Mouse (Mus musculus) lung, postnatal 0 days (tissue): ENCODE data around the gene Cog3. TPM values are rescaled to one million over a fixed set of nuclear protein-coding genes. Genes with fewer than 3 reads are reported as not detected.

Experiments used
- ATAC-seq: fragments of 200-750 bp; cut with Nextera tagmentation; 2 replicates; pipeline ENCODE4 v1.8.0; 2017; ENCODE audit warnings: moderate library complexity
- DNase-seq: peaks from one replicate; pipeline ENCODE4 v3.0.0-alpha.2; 2016; ENCODE audit warnings: low spot score
- H3K27ac ChIP-seq: fragments of 300-500 bp; sonication (generic); 2 replicates; pipeline ENCODE4 v1.5.1; 2014; ENCODE audit warnings: antibody characterized with exemption, mild to moderate bottlenecking, low read length, mixed read lengths
- H3K27me3 ChIP-seq: fragments of 300-500 bp; sonication (generic); replicated peaks from 2 replicates; pipeline ENCODE4 v1.6.1; 2014; ENCODE audit warnings: low read length, mixed read lengths; ENCODE audit not compliant: insufficient read depth
- H3K36me3 ChIP-seq: fragments of 300-500 bp; sonication (generic); 2 replicates; pipeline ENCODE4 v1.6.1; 2014; ENCODE audit warnings: low read length, mixed read lengths; ENCODE audit not compliant: insufficient read depth
- H3K4me1 ChIP-seq: fragments of 300-500 bp; sonication (generic); 2 replicates; pipeline ENCODE4 v1.6.1; 2014; ENCODE audit warnings: antibody characterized with exemption, low read depth, low read length, mixed read lengths; ENCODE audit not compliant: insufficient read depth
- H3K4me2 ChIP-seq: fragments of 300-500 bp; sonication (generic); replicated peaks from 2 replicates; pipeline ENCODE4 v1.6.1; 2014; ENCODE audit warnings: low read depth, mild to moderate bottlenecking, low read length, moderate library complexity, mixed read lengths
- H3K4me3 ChIP-seq: fragments of 300-500 bp; sonication (generic); 2 replicates; pipeline ENCODE4 v1.5.1; 2014; ENCODE audit warnings: low read depth, low read length
- H3K9ac ChIP-seq: fragments of 300-500 bp; sonication (generic); replicated peaks from 2 replicates; pipeline ENCODE4 v1.6.1; 2014; ENCODE audit warnings: low read depth, mild to moderate bottlenecking
- H3K9me3 ChIP-seq: fragments of 300-500 bp; sonication (generic); 2 replicates; pipeline ENCODE4 v1.6.1; 2016; ENCODE audit warnings: low read length, mixed read lengths
- CTCF ChIP-seq: IDR thresholded peaks from 2 replicates; pipeline ENCODE4 v1.5.1; 2016; ENCODE audit warnings: antibody characterized with exemption, mild to moderate bottlenecking
- EP300 ChIP-seq: IDR thresholded peaks from 2 replicates; pipeline ENCODE4 v1.6.1; 2016; ENCODE audit warnings: antibody characterized with exemption, mild to moderate bottlenecking, control low read depth
- WGBS: fragments of 180-500 bp; shearing (Covaris S2); extraction: QIAGEN DNeasy Blood & Tissue Kit; methylation state at CpG from one replicate; pipeline ENCODE4 v1.1.7; 2014; 5-methylcytosine and 5-hydroxymethylcytosine counted together
- polyA plus RNA-seq: library from polyadenylated mRNA; unstranded; fragments of >200 nt; fragmentation: Nextera tagmentation; extraction: Ambion mirVana; gene quantifications from 2 replicates; pipeline ENCODE4 v1.2.1, GENCODE M21; 2015

Gene Cog3
- polyA plus RNA-seq, 1 experiment from 2014 or later, result 13.4 TPM

- Histone ChIP-seq H3K9ac (no peak overlapping the region), H3K27ac (no peak overlapping the region), H3K4me1 (no peaks in the 10 kb centered on the region), H3K9me3 (no peaks in the 10 kb centered on the region), H3K36me3 (peaks cover 36% of the 10 kb centered on the region), H3K27me3 (no peaks in the 10 kb centered on the region), H3K4me3 (no peak overlapping the region), H3K4me2 (no peak overlapping the region)
- no peak for ATAC-seq
- no peak for DNase-seq
- WGBS, result 78% methylated on average over 5 of the region's 5 CpGs
- TF ChIP-seq CTCF (no peak), EP300 (no peak)
Observed at GRCm38 (mm10) chr14:75728111-75728510, 26.2 kb downstream of the Cog3 start.

GRCm38 (mm10) chr14:75727046-75727445, 27.3 kb downstream of the Cog3 start:
- peaks cover 30% of the 10 kb centered on the region for H3K36me3 ChIP-seq
- no peaks in the 10 kb centered on the region for H3K4me1 ChIP-seq
- TF ChIP-seq CTCF, result peak; percentile 61
- no peak for TF ChIP-seq EP300
- DNase-seq (peak; percentile 53), ATAC-seq (peak; percentile 55)
- no peak overlapping the region for H3K27ac ChIP-seq
- no peak overlapping the region for H3K4me2 ChIP-seq
- no peak overlapping the region for H3K9ac ChIP-seq
- no peaks in the 10 kb centered on the region for H3K9me3 ChIP-seq
- WGBS, result 67% methylated on average over 4 of the region's 4 CpGs
- no peak overlapping the region for H3K4me3 ChIP-seq
- H3K27me3 ChIP-seq, result no peaks in the 10 kb centered on the region

GRCm38 (mm10) chr14:75722816-75723215, 31.5 kb downstream of the Cog3 start:
- no peaks in the 10 kb centered on the region for H3K9me3 ChIP-seq
- H3K27me3 ChIP-seq, result no peaks in the 10 kb centered on the region
- peaks cover 27% of the 10 kb centered on the region for H3K36me3 ChIP-seq
- no peak overlapping the region for H3K9ac ChIP-seq
- H3K27ac ChIP-seq, result no peak overlapping the region
- H3K4me1 ChIP-seq, result no peaks in the 10 kb centered on the region
- 100% methylated on average over 2 of the region's 2 CpGs for WGBS
- no peak overlapping the region for H3K4me2 ChIP-seq
- DNase-seq, result no peak
- H3K4me3 ChIP-seq, result no peak overlapping the region
- ATAC-seq, result no peak
- TF ChIP-seq CTCF, result no peak
- TF ChIP-seq EP300, result no peak

- no peak for ATAC-seq
- Histone ChIP-seq H3K4me1 (no peaks in the 10 kb centered on the region), H3K4me2 (no peak overlapping the region), H3K9me3 (no peaks in the 10 kb centered on the region), H3K27ac (no peak overlapping the region), H3K36me3 (peaks cover 25% of the 10 kb centered on the region), H3K9ac (no peak overlapping the region), H3K27me3 (no peaks in the 10 kb centered on the region), H3K4me3 (no peak overlapping the region)
- TF ChIP-seq CTCF (peak; percentile 88), EP300 (no peak)
- 54% methylated on average over 12 of the region's 12 CpGs for WGBS
- DNase-seq, result peak; percentile 69
Observed at GRCm38 (mm10) chr14:75721977-75722563, 32.2 kb downstream of the Cog3 start.

- no peaks in the 10 kb centered on the region for H3K27me3 ChIP-seq
- no peak overlapping the region for H3K4me2 ChIP-seq
- no peak for TF ChIP-seq CTCF
- no peaks in the 10 kb centered on the region for H3K9me3 ChIP-seq
- no peak overlapping the region for H3K9ac ChIP-seq
- H3K4me1 ChIP-seq, result no peaks in the 10 kb centered on the region
- DNase-seq (no peak), ATAC-seq (no peak)
- no peak overlapping the region for H3K27ac ChIP-seq
- WGBS, result 91% methylated on average over 5 of the region's 5 CpGs
- H3K36me3 ChIP-seq, result peaks cover 30% of the 10 kb centered on the region
- no peak overlapping the region for H3K4me3 ChIP-seq
Observed at GRCm38 (mm10) chr14:75720121-75720520, 34.2 kb downstream of the Cog3 start.

GRCm38 (mm10) chr14:75716410-75716809, 37.9 kb downstream of the Cog3 start:
- ATAC-seq, result no peak
- H3K27me3 ChIP-seq, result no peaks in the 10 kb centered on the region
- H3K4me2 ChIP-seq, result no peak overlapping the region
- H3K27ac ChIP-seq, result no peak overlapping the region
- H3K4me1 ChIP-seq, result no peaks in the 10 kb centered on the region
- peaks cover 33% of the 10 kb centered on the region for H3K36me3 ChIP-seq
- H3K4me3 ChIP-seq, result no peak overlapping the region
- DNase-seq, result no peak
- no peak for TF ChIP-seq CTCF
- TF ChIP-seq EP300, result no peak
- H3K9ac ChIP-seq, result no peak overlapping the region
- WGBS, result 92% methylated on average over 4 of the region's 4 CpGs
- no peaks in the 10 kb centered on the region for H3K9me3 ChIP-seq

- Histone ChIP-seq H3K36me3 (peaks cover 26% of the 10 kb centered on the region), H3K9ac (no peak overlapping the region), H3K4me1 (no peaks in the 10 kb centered on the region), H3K4me2 (no peak overlapping the region), H3K4me3 (no peak overlapping the region), H3K27ac (no peak overlapping the region), H3K27me3 (no peaks in the 10 kb centered on the region), H3K9me3 (no peaks in the 10 kb centered on the region)
- DNase-seq (no peak), ATAC-seq (no peak)
- TF ChIP-seq EP300 (no peak), CTCF (peak; percentile 46)
- 78% methylated on average over 4 of the region's 4 CpGs for WGBS
Observed at GRCm38 (mm10) chr14:75713661-75714060, 40.7 kb downstream of the Cog3 start.
